Mouse (Mus musculus) bone marrow, adult 2 months (tissue): ENCODE data around the gene Ccl7.

Experiments used
- CTCF ChIP-seq: fragments of 200-500 bp; IDR thresholded peaks from 2 replicates; pipeline ENCODE4 v1.5.1; 2011; ENCODE audit warnings: low read length, control low read depth; ENCODE audit not compliant: control insufficient read depth, insufficient read depth
- POLR2A ChIP-seq: fragments of 200-500 bp; IDR thresholded peaks from 2 replicates; pipeline ENCODE4 v1.6.1; 2011; ENCODE audit warnings: low read depth, mild to moderate bottlenecking, control low read depth, low read length, borderline replicate concordance; ENCODE audit not compliant: control insufficient read depth

DNA sequence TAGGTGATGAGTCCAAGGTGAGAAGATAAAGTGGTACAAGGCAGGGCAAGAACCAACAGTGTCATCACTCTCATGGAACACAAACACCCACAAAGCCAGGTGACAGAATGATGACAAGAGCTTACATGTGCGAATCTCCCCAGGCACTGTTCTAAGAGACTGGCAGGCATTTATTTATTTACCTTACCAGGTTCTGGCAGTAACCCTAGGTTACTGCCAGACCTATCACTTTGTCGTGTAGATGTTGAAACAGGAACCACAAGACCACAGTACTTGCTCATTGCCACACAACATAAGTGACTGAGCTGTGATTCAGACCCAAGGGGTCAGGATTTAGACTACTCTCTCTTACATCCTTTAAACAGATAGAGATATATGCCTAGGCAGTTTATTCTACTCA lies 30.4 kb upstream of the Ccl7 start:
- TF ChIP-seq CTCF = no peak
- TF ChIP-seq POLR2A = no peak
